Comparison of ENCODE assay signal across 8 mouse cellular contexts in genomic region chr6:113238442-113238841, GRCm38 (mm10). TPM values are rescaled to one million over a fixed set of nuclear protein-coding genes. Genes with fewer than 3 reads are reported as not detected.
A peak's percentile ranks its signal among the peaks of the same experiment; 100 is the strongest.
DNase-seq lines count a peak whose midpoint lies in the region; ATAC-seq and TF ChIP-seq lines count a peak whose summit lies in the region.

No protein-coding gene starts in this region.

- peaks cover 9% of the 10 kb centered on the region for H3K4me1 ChIP-seq in heart, postnatal 0 days (ENCODE audit: control insufficient read depth, insufficient read depth)
- H3K4me1 ChIP-seq in lung, embryonic 15.5 days = peaks cover 15% of the 10 kb centered on the region
- peaks cover 10% of the 10 kb centered on the region for H3K4me1 ChIP-seq in stomach, embryonic 14.5 days (ENCODE audit: control insufficient read depth, insufficient read depth, low read length)

- H3K36me3 ChIP-seq in heart, postnatal 0 days (replicated peaks; ENCODE audit: control insufficient read depth, insufficient read depth, low read length) = peaks cover 6% of the 10 kb centered on the region; the same call in 1 of the 2 replicates
- peaks cover 20% of the 10 kb centered on the region for H3K36me3 ChIP-seq in lung, embryonic 15.5 days
- peaks cover 9% of the 10 kb centered on the region; the same call in 1 of the 2 replicates for H3K36me3 ChIP-seq in stomach, embryonic 14.5 days (ENCODE audit: control insufficient read depth, insufficient read depth, low read length)

- H3K4me2 ChIP-seq in heart, postnatal 0 days (ENCODE audit: low read depth, low read length) = peak overlapping the region; percentile 89
- peak overlapping the region; percentile 74 for H3K4me2 ChIP-seq in lung, embryonic 15.5 days
- peak overlapping the region; percentile 66 for H3K4me2 ChIP-seq in stomach, embryonic 14.5 days (replicated peaks; ENCODE audit: low read depth, low read length)

- no peak for ATAC-seq in heart, postnatal 0 days (ENCODE audit: insufficient read depth, low read depth)
- no peak for ATAC-seq in lung, embryonic 15.5 days (ENCODE audit: borderline replicate concordance, extremely low read depth, low FRiP score, low TSS enrichment)
- no peak for ATAC-seq in stomach, embryonic 14.5 days (ENCODE audit: insufficient number of reproducible peaks, insufficient read depth, low FRiP score, low read depth)

- WGBS in heart, postnatal 0 days = 12% methylated on average over 6 of the region's 6 CpGs
- WGBS in lung, embryonic 15.5 days = 31% methylated on average over 6 of the region's 6 CpGs
- WGBS in stomach, embryonic 14.5 days = 37% methylated on average over 6 of the region's 6 CpGs

- DNase-seq in layer of hippocampus, adult 2 months (ENCODE audit: low spot score in 2 of 2) = no peak
- DNase-seq in layer of hippocampus, postnatal 36 days = no peak
- DNase-seq in adipocyte (ENCODE audit: low spot score) = peak; percentile 55
- no peak for DNase-seq in heart, postnatal 0 days (ENCODE audit: low spot score)
- DNase-seq in layer of hippocampus, adult 18-20 months (ENCODE audit: low spot score in 2 of 2) = no peak
- DNase-seq in left cerebral cortex, adult 9 months (ENCODE audit: low spot score in 2 of 2) = no peak

- peak overlapping the region; percentile 89 for H3K4me3 ChIP-seq in layer of hippocampus, adult 2 months
- peak overlapping the region; percentile 91 for H3K4me3 ChIP-seq in heart, postnatal 0 days (ENCODE audit: low read depth, low read length)
- H3K4me3 ChIP-seq in lung, embryonic 15.5 days = peak overlapping the region; percentile 74
- peak overlapping the region; percentile 92 for H3K4me3 ChIP-seq in stomach, embryonic 14.5 days (ENCODE audit: low read depth, low read length)

- no peaks in the 10 kb centered on the region for H3K9me3 ChIP-seq in heart, postnatal 0 days (replicated peaks; ENCODE audit: control insufficient read depth, low read length)
- H3K9me3 ChIP-seq in lung, embryonic 15.5 days = no peaks in the 10 kb centered on the region
- no peaks in the 10 kb centered on the region for H3K9me3 ChIP-seq in stomach, embryonic 14.5 days (ENCODE audit: control insufficient read depth, low read depth, low read length)

- no peaks in the 10 kb centered on the region for H3K27me3 ChIP-seq in heart, postnatal 0 days (ENCODE audit: control insufficient read depth, insufficient read depth, low read length)
- no peaks in the 10 kb centered on the region for H3K27me3 ChIP-seq in lung, embryonic 15.5 days
- H3K27me3 ChIP-seq in stomach, embryonic 14.5 days (ENCODE audit: control insufficient read depth, insufficient read depth, low read length) = no peaks in the 10 kb centered on the region

- peak overlapping the region; percentile 89 for H3K9ac ChIP-seq in heart, postnatal 0 days (replicated peaks; ENCODE audit: low read depth, low read length)
- peak overlapping the region; percentile 69 for H3K9ac ChIP-seq in lung, embryonic 15.5 days
- peak overlapping the region; percentile 67 for H3K9ac ChIP-seq in stomach, embryonic 14.5 days (replicated peaks; ENCODE audit: low read depth, low read length)

- H3K27ac ChIP-seq in layer of hippocampus, adult 2 months = no peak overlapping the region
- H3K27ac ChIP-seq in heart, postnatal 0 days (ENCODE audit: low read depth) = peak overlapping the region; percentile 80; the same call in 1 of the 2 replicates
- H3K27ac ChIP-seq in lung, embryonic 15.5 days = no peak overlapping the region
- no peak overlapping the region for H3K27ac ChIP-seq in stomach, embryonic 14.5 days (ENCODE audit: low read length)

- TF ChIP-seq EP300 in heart, postnatal 0 days (IDR thresholded peaks at IDR 0.05; ENCODE audit: low read depth) = no peak

- no peak for TF ChIP-seq CTCF in layer of hippocampus, adult 2 months (conservative IDR thresholded peaks at IDR 0.05)
- TF ChIP-seq CTCF in heart, postnatal 0 days (IDR thresholded peaks at IDR 0.05; ENCODE audit: low read depth) = no peak

RNA-seq across cellular contexts. Expression of gene Mtmr14, which starts 0.8 kb away (rescaled TPM):
- total RNA-seq in layer of hippocampus, adult 2 months (2021) = 10 to 100 TPM; 15.0 to 15.6 TPM
- total RNA-seq in layer of hippocampus, postnatal 36 days (2021) = 10 to 100 TPM; 12.6 to 14.5 TPM
- total RNA-seq in heart, postnatal 0 days (2014; rRNA removed; ENCODE audit: low replicate concordance) = 26.9 and 49.5 TPM in 2 replicates
- 14.3 and 17.5 TPM in 2 replicates for polyA plus RNA-seq in heart, postnatal 0 days (2015; fragmentation: Nextera tagmentation; extraction: Ambion mirVana)
- 43.8 and 46.1 TPM in 2 replicates for polyA plus RNA-seq in lung, embryonic 15.5 days (2015; fragmentation: Nextera tagmentation; extraction: Ambion mirVana)
- polyA plus RNA-seq in stomach, embryonic 14.5 days (2014; fragmentation: Nextera tagmentation; extraction: Ambion mirVana) = 31.6 and 33.2 TPM in 2 replicates
- 10 to 100 TPM; 12.6 to 13.3 TPM for total RNA-seq in layer of hippocampus, adult 18-20 months (2021)

RNA-seq across cellular contexts. Expression of gene Lhfpl4, which starts 43.3 kb away (rescaled TPM):
- total RNA-seq in layer of hippocampus, adult 2 months (2021) = 10 to 100 TPM; 81.3 to 83.0 TPM
- 10 to 100 TPM; 75.6 to 78.2 TPM for total RNA-seq in layer of hippocampus, postnatal 36 days (2021)
- total RNA-seq in heart, postnatal 0 days (2014; rRNA removed; ENCODE audit: low replicate concordance) = 0.38 TPM in 1 of 2 replicates, not detected in the other
- polyA plus RNA-seq in heart, postnatal 0 days (2015; fragmentation: Nextera tagmentation; extraction: Ambion mirVana) = 0.22 and 0.25 TPM in 2 replicates
- 0.87 and 1.1 TPM in 2 replicates for polyA plus RNA-seq in lung, embryonic 15.5 days (2015; fragmentation: Nextera tagmentation; extraction: Ambion mirVana)
- polyA plus RNA-seq in stomach, embryonic 14.5 days (2014; fragmentation: Nextera tagmentation; extraction: Ambion mirVana) = 0.87 and 1.8 TPM in 2 replicates
- total RNA-seq in layer of hippocampus, adult 18-20 months (2021) = 10 to 100 TPM; 74.2 to 76.4 TPM

RNA-seq across cellular contexts. Expression of gene Cpne9, which starts 43.7 kb away (rescaled TPM):
- total RNA-seq in layer of hippocampus, adult 2 months (2021) = 10 to 100 TPM; 24.0 to 24.7 TPM
- total RNA-seq in layer of hippocampus, postnatal 36 days (2021) = 10 to 100 TPM; 17.6 to 22.7 TPM
- not detected in 2 replicates for total RNA-seq in heart, postnatal 0 days (2014; rRNA removed; ENCODE audit: low replicate concordance)
- polyA plus RNA-seq in heart, postnatal 0 days (2015; fragmentation: Nextera tagmentation; extraction: Ambion mirVana) = 0.04 TPM in 1 of 2 replicates, not detected in the other
- 0.05 TPM in 1 of 2 replicates, not detected in the other for polyA plus RNA-seq in lung, embryonic 15.5 days (2015; fragmentation: Nextera tagmentation; extraction: Ambion mirVana)
- 0.20 TPM in 1 of 2 replicates, not detected in the other for polyA plus RNA-seq in stomach, embryonic 14.5 days (2014; fragmentation: Nextera tagmentation; extraction: Ambion mirVana)
- 10 to 100 TPM; 15.9 to 18.5 TPM for total RNA-seq in layer of hippocampus, adult 18-20 months (2021)

Comparison
In these comparisons a context has a peak if more than half of its experiments do, and no peak if none do; other contexts are left out.
1. RNA of gene Lhfpl4, which starts 43.3 kb away (total RNA-seq): 81.3 to 83.0 TPM in layer of hippocampus, adult 2 months, 75.6 to 78.2 TPM in layer of hippocampus, postnatal 36 days and 74.2 to 76.4 TPM in layer of hippocampus, adult 18-20 months; 0.38 TPM in heart, postnatal 0 days; every median in the first group is over 10 times any median in the second.
2. RNA of gene Cpne9, which starts 43.7 kb away (total RNA-seq): 24.0 to 24.7 TPM in layer of hippocampus, adult 2 months, 17.6 to 22.7 TPM in layer of hippocampus, postnatal 36 days and 15.9 to 18.5 TPM in layer of hippocampus, adult 18-20 months; not detected in heart, postnatal 0 days; every median in the first group is over 10 times any median in the second.
3. Peak in every context shown above with its lines, with median percentiles within 50 percentile points of each other: H3K4me3 ChIP-seq, H3K4me2 ChIP-seq and H3K9ac ChIP-seq.